Mouse (Mus musculus) heart, postnatal 0 days (tissue): ENCODE data around the gene Arrb2.

ENCODE experiments used
- CTCF ChIP-seq: IDR thresholded peaks from 2 replicates; pipeline ENCODE4 v1.5.1; 2016; ENCODE audit warnings: antibody characterized with exemption, control low read depth, low read depth
- EP300 ChIP-seq: IDR thresholded peaks from 2 replicates; pipeline ENCODE4 v1.6.1; 2016; ENCODE audit warnings: antibody characterized with exemption, low read depth

- no peak for TF ChIP-seq CTCF
- no peak for TF ChIP-seq EP300
These were observed 55.4 kb downstream of the Arrb2 start for GRCm38 (mm10) chr11:70487816-70488215.
